Mouse (Mus musculus): ENCODE results near the gene Edn1.

The Edn1 gene

GRCm38 (mm10) chr13:42301161-42301721 is at the start of gene Edn1:
Gene Edn1, plus strand, starts transcription at chr13:42301476.
- DNase-seq (ENCODE audit: low read depth, low spot score): peak; percentile 45

- no peak for DNase-seq (ENCODE audit: low read depth, low spot score)
Measured at GRCm38 (mm10) chr13:42253821-42254220, 47.5 kb upstream of the Edn1 start.

- no peak for DNase-seq (ENCODE audit: low read depth, low spot score)
Measured at GRCm38 (mm10) chr13:42255105-42255504, 46.2 kb upstream of the Edn1 start.

DNA sequence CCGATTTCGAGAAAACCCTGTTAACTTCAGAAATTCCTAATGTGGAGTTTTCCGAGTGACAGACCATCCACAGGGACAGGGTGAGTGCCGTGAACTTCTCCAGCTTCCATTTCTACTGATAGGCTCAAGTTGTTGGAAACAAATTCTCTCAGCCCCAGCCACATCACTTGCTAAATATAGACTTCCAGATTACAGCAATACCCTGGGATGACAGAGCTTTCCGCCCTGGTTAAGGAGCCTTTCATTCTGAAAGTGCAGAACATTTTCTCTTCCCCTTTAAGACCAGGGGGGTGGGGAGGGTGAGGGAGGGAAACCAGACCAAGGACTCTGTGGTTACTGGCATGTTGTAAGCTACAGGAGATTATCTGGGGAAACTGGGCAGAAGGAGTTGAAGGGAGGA is 42.9 kb upstream of the Edn1 start:
- peak; percentile 44 for DNase-seq (ENCODE audit: low read depth, low spot score)

GRCm38 (mm10) chr13:42260667-42261066 is 40.6 kb upstream of the Edn1 start:
- DNase-seq (ENCODE audit: low read depth, low spot score): no peak

GRCm38 (mm10) chr13:42270051-42270450 is 31.2 kb upstream of the Edn1 start:
- DNase-seq (ENCODE audit: low read depth, low spot score): no peak

- no peak for DNase-seq (ENCODE audit: low read depth, low spot score)
Measured at GRCm38 (mm10) chr13:42276774-42277454, 24.4 kb upstream of the Edn1 start.

DNA sequence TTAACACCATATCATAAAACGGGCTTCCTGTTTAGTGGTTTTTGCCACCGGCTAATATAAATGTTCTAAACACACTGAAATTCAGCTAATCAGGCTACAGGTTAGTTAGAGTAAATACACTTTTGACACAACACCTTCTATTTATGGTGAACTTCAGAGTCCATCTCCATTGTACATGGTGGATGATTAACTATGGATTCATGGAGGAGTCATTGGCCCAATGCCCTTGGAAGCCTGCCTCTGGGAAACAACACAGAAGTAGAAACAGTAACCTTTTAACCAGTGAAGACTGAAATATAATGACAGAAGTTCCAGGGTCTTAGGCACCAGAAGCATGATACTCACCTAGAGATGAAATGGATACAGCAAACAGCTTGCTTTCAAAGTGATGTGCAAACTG is 23.5 kb upstream of the Edn1 start:
- no peak for DNase-seq (ENCODE audit: low read depth, low spot score)

- peak; percentile 51 for DNase-seq (ENCODE audit: low read depth, low spot score)
Measured at GRCm38 (mm10) chr13:42285896-42286295, 15.4 kb upstream of the Edn1 start.

GRCm38 (mm10) chr13:42286768-42287167 is 14.5 kb upstream of the Edn1 start:
- no peak for DNase-seq (ENCODE audit: low read depth, low spot score)

DNA sequence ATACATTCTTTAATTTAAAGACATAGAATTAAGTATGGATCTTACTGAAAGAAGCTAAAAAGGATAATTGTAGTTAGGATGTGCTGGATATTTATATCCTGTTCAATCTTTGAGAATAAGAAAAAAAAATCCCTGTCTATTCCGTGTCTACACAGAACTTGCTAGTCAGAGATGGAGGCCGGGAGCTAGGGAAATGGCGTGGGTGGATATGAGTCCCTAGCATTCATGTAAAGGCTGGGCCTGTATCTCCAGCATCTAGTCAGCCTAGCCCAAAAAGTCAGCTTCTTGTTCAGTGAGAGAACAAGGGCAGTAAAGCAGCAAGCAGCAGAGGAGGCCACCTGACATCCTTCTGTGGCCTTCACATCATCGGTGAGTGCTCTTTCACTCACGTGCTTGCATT is 8.7 kb upstream of the Edn1 start:
- DNase-seq (ENCODE audit: low read depth, low spot score): no peak

DNA sequence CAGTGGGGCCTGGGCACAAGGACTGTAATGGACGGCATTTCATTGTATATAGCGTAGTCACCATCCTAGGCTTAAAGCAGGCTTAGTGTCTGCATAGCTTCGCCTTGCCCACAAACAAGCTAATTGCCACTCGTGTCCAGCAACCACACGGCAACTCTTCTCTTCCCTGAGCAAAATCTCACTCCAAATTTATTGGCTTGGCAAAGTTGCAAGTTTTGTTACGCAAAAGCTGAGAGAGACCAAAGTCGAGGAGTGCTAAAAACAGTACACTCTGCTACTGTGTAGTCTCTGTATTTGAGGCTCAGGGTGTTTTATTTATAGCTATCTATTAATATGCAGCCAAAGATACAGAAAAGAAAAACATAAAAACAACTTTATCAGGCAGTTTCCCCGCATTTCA is 3.0 kb upstream of the Edn1 start:
- no peak for DNase-seq (ENCODE audit: low read depth, low spot score)

GRCm38 (mm10) chr13:42298766-42299165 is 2.5 kb upstream of the Edn1 start:
- no peak for DNase-seq (ENCODE audit: low read depth, low spot score)

GRCm38 (mm10) chr13:42300567-42300966 is 709 bp upstream of the Edn1 start:
- peak; percentile 57 for DNase-seq (ENCODE audit: low read depth, low spot score)

GRCm38 (mm10) chr13:42301961-42302861 is 935 bp downstream of the Edn1 start:
- DNase-seq (ENCODE audit: low read depth, low spot score): no peak

GRCm38 (mm10) chr13:42303180-42303929 is 2.1 kb downstream of the Edn1 start:
- DNase-seq (ENCODE audit: low read depth, low spot score): no peak

DNA sequence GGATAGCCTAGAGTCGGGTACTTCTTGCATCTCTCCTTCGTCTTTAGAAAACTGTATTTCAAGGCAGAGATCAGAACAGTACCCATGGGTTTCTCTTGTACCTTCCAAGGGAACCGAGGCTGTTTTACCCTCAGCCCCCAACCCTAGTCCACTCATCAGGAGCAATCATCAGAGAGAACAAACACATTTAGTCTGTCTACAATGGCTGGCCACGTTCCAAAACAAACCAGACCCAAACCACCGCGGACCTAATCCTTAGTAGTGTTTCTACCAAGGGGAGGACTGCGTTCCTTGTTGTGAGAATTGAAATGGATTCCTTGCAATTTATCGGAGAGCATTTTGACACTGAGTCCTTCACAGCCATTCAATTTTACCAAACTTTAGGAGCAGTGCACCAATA is 2.9 kb downstream of the Edn1 start:
- DNase-seq (ENCODE audit: low read depth, low spot score): no peak

GRCm38 (mm10) chr13:42306870-42307800 is 5.9 kb downstream of the Edn1 start:
- no peak for DNase-seq (ENCODE audit: low read depth, low spot score)

- DNase-seq (ENCODE audit: low read depth, low spot score): no peak
Measured at GRCm38 (mm10) chr13:42308368-42309103, 7.3 kb downstream of the Edn1 start.

GRCm38 (mm10) chr13:42309804-42310203 is 8.5 kb downstream of the Edn1 start:
- peak; percentile 45 for DNase-seq (ENCODE audit: low read depth, low spot score)

All from skeletal muscle tissue, adult 2 months (tissue).